Mouse (Mus musculus) urinary bladder, postnatal 10 days (tissue): ENCODE measurements around the gene Exosc2.

Experiments
- DNase-seq: peaks from one replicate; pipeline ENCODE4 v3.0.0; 2022; ENCODE audit warnings: low spot score

The Exosc2 gene

GRCm38 (mm10) chr2:31727576-31728277, 57.2 kb downstream of the Exosc2 start:
- no peak for DNase-seq

DNA sequence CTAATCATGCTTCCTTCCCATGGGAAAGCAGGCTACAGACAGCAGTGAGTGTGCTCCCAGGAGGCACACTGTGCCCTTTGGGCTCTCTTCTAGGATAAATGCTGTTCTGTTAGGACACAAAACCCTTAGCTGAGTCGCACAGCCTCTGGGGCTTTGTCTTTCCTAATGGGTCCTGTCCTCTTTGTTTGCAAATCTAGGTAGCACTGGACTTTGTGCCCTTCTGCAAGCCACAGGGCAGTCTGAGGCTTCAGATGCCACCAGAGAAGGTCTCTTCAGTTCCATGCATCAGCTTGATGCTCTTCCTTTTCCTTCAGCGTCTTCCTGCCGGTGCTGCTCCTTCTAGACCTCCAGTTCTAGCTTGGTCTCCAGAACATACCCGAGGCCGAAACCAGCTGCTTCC, 60.1 kb downstream of the Exosc2 start:
- DNase-seq = no peak
